Mouse (Mus musculus) E14TG2a.4 (cell line): ENCODE measurements at regions not wholly inside any gene's neighbourhood (a gene's known extent, or its start where the extent isn't known, plus 50 kb on each side); places are given as distances from the start of the nearest gene placed in this dataset.
"Not testable (repeated sequence)": the region's sequence is repeated elsewhere in the genome, so short reads cannot be mapped to it uniquely, and the experiment has no call there.

Experiments
- H3K27me3 ChIP-seq: 2 replicates; pipeline ENCODE4 v1.6.1; 2014; ENCODE audit warnings: low read length, control low read depth; ENCODE audit not compliant: insufficient read depth
- H3K36me3 ChIP-seq: 2 replicates; pipeline ENCODE4 v1.6.1; 2014; ENCODE audit warnings: low read length, control low read depth; ENCODE audit not compliant: insufficient read depth
- H3K4me1 ChIP-seq: replicated peaks from 2 replicates; pipeline ENCODE4 v1.6.1; 2014; ENCODE audit warnings: low read depth, low read length, control low read depth
- H3K4me3 ChIP-seq: replicated peaks from 2 replicates; pipeline ENCODE4 v1.5.1; 2014; ENCODE audit warnings: mild to moderate bottlenecking, low read length
- H3K9me3 ChIP-seq: 2 replicates; pipeline ENCODE4 v1.6.1; 2014; ENCODE audit warnings: low read length, control low read depth
- CTCF ChIP-seq: conservative IDR thresholded peaks from 2 replicates; pipeline ENCODE4 v1.5.1; 2014; ENCODE audit warnings: low read length
- NANOG ChIP-seq: IDR thresholded peaks from 2 replicates; pipeline ENCODE4 v1.6.1; 2014; ENCODE audit warnings: borderline replicate concordance, low read length, mixed read lengths
- POU5F1 ChIP-seq: IDR thresholded peaks from 2 replicates; pipeline ENCODE4 v1.6.1; 2014; ENCODE audit warnings: low read length, borderline replicate concordance

DNA sequence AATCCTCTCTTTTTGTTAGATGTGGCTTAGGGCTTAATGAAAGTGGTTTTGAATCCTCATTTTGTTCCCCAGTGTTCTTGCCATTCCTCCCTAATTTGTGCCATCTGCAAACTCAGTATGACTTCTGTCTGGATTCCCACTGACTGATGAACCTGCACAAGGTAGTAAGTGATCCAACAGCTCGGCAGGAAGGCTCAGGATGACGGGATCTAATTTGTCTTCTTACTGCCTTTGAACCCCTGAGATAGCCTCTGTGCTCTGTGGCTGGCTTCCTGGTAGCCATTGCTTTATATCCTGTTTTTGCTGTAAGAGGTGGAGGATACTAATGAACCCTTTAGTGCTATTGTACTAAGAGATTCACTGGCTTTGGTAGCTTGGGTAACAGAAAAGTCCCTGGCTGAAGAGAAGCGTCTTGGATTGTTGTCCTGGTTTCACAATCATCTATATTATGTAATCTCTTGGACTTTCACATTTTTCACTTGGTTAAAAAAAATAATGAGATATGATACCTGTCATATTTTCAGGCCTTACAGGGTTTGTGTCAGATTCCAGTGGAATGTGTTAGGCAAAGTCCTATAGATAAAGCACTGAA lies 86.2 kb downstream of the Dusp6 start:
- H3K27me3 ChIP-seq = no peaks in the 10 kb centered on the region
- H3K9me3 ChIP-seq = peaks cover 67% of the 10 kb centered on the region
- peaks cover 12% of the 10 kb centered on the region for H3K4me1 ChIP-seq
- TF ChIP-seq POU5F1 = no peak
- TF ChIP-seq CTCF = no peak
- no peak for TF ChIP-seq NANOG
- peaks cover 13% of the 10 kb centered on the region; the same call in 1 of the 2 replicates for H3K36me3 ChIP-seq
- no peak overlapping the region for H3K4me3 ChIP-seq

DNA sequence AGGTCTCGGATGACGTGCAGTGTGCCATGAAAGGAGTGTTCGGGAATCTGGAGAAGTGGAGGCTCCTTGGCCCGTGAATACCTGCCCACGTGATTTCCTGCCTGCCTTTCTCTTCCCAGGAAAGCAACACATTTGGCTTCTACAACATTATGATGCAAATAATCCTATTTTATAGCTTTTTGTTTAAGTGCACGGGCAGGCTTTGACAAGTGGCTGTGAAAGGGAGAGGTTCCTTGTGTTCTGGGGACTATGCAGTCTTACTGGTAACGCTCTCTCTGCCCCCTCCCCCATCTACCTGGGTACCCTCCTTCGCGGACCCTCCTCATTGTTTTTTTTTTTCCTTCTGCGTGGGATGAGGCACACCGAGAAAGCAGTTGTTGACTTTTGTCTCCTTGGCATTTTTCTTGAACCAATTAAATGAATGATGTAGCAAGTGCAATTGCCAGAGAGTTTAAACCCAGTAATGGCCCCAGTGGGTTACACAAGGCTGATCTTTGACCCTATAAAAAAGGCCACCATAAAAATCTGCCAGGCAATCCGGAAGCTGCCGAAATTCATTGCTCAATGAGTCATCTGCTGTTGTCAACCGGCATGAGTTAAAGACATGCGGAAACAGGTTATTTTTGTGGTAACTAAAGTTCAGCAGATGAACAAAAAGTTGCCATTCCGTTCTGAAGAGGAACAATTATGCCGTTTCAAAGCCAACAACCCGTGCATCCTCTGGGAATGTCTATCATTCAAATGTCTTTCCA lies 90.7 kb downstream of the Dusp6 start:
- peaks cover 36% of the 10 kb centered on the region for H3K4me1 ChIP-seq
- TF ChIP-seq CTCF (no peak), NANOG (no peak), POU5F1 (peak; percentile 27; the same call in 1 of the 2 replicates)
- peak overlapping the region; percentile 35 for H3K4me3 ChIP-seq
- peaks cover 38% of the 10 kb centered on the region for H3K9me3 ChIP-seq
- H3K27me3 ChIP-seq = no peaks in the 10 kb centered on the region
- peaks cover 13% of the 10 kb centered on the region; the same call in 1 of the 2 replicates for H3K36me3 ChIP-seq

DNA sequence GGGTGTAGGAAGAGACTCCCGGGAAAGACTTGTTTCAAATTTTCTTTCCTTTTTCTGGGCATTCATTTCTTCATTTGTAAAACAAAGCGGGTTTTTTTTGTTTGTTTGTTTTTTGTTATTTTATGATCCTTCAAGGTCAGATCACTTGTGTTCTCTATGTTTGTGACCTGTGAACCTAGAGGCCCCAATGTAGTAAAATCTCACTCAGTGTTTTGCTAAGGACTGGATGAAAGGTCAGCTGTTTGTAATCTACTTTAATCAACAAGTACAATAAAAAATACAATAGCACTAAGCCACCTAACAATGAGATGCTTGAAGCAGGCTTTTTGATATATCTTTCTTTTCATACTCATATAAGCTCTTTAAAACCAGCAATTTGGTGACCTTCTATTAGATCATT lies 91.3 kb downstream of the Dusp6 start:
- Histone ChIP-seq H3K27me3 (no peaks in the 10 kb centered on the region), H3K36me3 (peaks cover 13% of the 10 kb centered on the region; the same call in 1 of the 2 replicates), H3K4me1 (peaks cover 36% of the 10 kb centered on the region), H3K9me3 (peaks cover 31% of the 10 kb centered on the region), H3K4me3 (peak overlapping the region; percentile 35; the same call in 1 of the 2 replicates)
- TF ChIP-seq CTCF = no peak
- no peak for TF ChIP-seq POU5F1
- no peak for TF ChIP-seq NANOG

DNA sequence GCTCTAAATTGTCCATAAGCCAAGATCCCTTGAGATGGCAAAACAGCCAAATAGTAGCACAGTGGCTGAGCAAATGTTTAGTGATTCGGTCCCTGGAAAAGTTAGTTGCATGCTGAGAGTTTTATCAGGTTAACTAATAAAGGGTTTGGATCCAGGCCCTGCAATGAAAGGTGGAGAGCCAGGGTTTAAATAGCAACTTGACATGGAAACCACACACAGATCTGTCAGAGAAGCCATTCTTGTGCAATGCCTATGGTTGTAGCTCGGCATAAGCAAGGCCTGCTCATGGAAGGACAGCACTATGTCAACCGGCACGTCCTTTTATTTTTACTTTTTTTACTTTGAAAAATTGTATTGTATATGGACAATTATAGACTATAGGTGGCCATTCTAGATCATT lies 92.3 kb downstream of the Dusp6 start:
- Histone ChIP-seq H3K4me3 (no peak overlapping the region), H3K27me3 (no peaks in the 10 kb centered on the region), H3K9me3 (peaks cover 24% of the 10 kb centered on the region), H3K36me3 (peaks cover 13% of the 10 kb centered on the region; the same call in 1 of the 2 replicates), H3K4me1 (peaks cover 37% of the 10 kb centered on the region)
- TF ChIP-seq NANOG (no peak), CTCF (no peak), POU5F1 (no peak)

DNA sequence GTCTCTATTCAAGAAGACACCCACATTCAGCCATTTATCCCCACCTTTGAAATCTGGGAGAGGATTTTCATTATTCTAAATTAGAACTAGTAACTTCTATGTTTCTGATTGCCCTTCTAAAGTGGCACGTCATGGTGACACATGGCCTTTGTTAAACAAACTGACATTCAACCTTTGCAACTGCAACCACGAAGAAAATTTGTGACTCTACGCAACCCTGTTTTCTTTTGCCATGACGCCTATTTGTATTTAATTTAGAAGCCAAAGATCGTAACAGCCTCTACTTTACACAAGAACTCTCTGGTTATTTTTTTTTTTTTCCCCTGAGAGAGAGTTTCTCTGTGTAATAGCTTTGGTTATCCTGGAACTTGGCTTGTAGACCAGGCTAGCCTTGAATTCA lies 93.2 kb downstream of the Dusp6 start:
- Histone ChIP-seq H3K27me3 (no peaks in the 10 kb centered on the region), H3K4me1 (peaks cover 46% of the 10 kb centered on the region), H3K4me3 (no peak overlapping the region), H3K9me3 (peaks cover 15% of the 10 kb centered on the region), H3K36me3 (peaks cover 9% of the 10 kb centered on the region; the same call in 1 of the 2 replicates)
- TF ChIP-seq NANOG (no peak), POU5F1 (no peak)

DNA sequence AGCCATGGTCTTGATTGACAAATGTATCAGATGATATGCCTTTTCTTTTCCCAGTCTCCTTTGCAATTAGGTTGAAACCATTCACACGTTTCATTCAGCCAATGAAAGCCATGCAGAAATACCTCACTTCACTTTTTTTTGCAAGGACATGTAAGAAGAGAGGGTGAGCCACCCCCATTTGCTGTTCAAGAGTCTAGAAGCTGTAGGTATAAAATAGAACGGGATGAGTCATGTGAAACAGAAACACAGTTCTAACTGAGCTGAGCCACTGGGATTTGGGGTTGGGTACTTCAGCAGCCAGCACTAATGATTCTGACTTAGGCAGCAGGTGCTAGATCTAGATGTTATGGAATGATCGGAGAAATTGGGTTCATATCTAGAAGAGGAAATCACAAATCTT lies 93.9 kb downstream of the Dusp6 start:
- TF ChIP-seq CTCF (no peak), NANOG (no peak), POU5F1 (no peak)
- peaks cover 47% of the 10 kb centered on the region for H3K4me1 ChIP-seq
- H3K27me3 ChIP-seq = no peaks in the 10 kb centered on the region
- H3K4me3 ChIP-seq = no peak overlapping the region
- H3K9me3 ChIP-seq = peaks cover 9% of the 10 kb centered on the region
- peaks cover 3% of the 10 kb centered on the region; the same call in 1 of the 2 replicates for H3K36me3 ChIP-seq

DNA sequence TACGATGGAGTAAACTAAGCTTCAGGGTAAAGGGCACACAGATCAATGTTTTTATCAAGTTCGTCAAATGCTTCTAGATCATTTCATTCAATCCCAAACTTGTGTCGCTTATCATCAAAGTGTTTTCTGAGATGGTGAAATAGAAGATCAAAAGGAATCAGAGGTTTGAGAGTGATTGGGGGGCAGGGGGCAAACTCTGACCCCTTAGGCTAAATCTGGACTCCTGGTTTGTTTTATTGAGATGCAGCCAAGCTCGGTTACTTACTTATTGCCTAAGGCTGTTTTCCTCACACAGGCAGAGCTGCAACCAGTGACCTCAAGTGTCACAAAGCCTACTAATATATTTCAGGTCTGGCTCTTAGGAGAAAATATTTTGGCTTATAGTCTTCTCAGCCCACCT lies 94.3 kb downstream of the Dusp6 start:
- Histone ChIP-seq H3K36me3 (0 out of 2 replicates have a peak, but pooled peaks cover under 1% of the 10 kb centered on the region), H3K4me3 (no peak overlapping the region), H3K9me3 (peaks cover 4% of the 10 kb centered on the region), H3K4me1 (peaks cover 47% of the 10 kb centered on the region), H3K27me3 (no peaks in the 10 kb centered on the region)
- TF ChIP-seq POU5F1 = no peak
- no peak for TF ChIP-seq NANOG
- no peak for TF ChIP-seq CTCF

DNA sequence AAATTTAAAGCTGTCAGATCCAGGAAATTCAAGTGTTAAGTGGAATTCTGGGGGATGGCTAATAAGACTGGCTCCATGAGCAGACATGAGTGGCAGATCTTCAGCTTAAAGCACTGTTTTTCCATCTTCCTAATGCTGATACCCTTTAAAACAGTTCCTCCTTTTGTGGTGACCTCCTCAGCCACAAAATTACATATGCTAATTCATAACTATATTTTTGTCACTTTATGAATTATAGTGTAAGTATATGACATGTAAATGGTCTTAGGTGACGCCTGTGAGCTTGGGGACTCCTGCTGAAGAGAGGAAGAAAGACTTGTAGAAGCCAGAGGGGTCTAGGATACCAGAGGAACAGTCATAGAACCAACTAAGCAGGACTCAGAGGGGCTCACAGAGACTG lies 95.2 kb downstream of the Dusp6 start:
- TF ChIP-seq POU5F1 (no peak), NANOG (no peak), CTCF (no peak)
- H3K4me1 ChIP-seq = peaks cover 41% of the 10 kb centered on the region
- no peak overlapping the region for H3K4me3 ChIP-seq
- H3K27me3 ChIP-seq = no peaks in the 10 kb centered on the region
- 0 out of 2 replicates have a peak, but pooled peaks cover under 1% of the 10 kb centered on the region for H3K9me3 ChIP-seq
- H3K36me3 ChIP-seq = no peaks in the 10 kb centered on the region

DNA sequence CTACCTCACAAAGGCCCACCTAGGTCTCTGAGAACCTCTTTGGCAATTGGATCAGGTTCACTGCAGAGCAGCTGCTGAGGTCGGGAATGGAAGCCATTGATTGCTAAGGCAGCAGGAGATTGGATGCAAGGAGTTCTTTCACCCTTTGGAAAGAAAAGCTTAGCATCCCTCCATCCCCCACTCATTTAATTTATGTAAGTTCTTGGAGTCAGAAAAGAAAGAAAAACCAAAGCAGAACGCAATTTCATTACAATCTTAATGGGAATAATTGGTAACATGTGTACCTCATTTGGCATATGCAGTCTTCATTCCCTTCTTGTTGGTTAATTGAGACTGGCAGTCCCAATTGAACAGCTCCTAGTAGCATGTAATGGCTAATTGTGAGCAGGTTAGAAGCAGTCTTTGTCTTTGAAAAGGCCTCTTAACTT lies 96.4 kb downstream of the Dusp6 start:
- Histone ChIP-seq H3K27me3 (no peaks in the 10 kb centered on the region), H3K4me3 (no peak overlapping the region), H3K4me1 (peaks cover 32% of the 10 kb centered on the region), H3K9me3 (peaks cover 12% of the 10 kb centered on the region), H3K36me3 (no peaks in the 10 kb centered on the region)
- TF ChIP-seq POU5F1 (no peak), CTCF (no peak), NANOG (no peak)

DNA sequence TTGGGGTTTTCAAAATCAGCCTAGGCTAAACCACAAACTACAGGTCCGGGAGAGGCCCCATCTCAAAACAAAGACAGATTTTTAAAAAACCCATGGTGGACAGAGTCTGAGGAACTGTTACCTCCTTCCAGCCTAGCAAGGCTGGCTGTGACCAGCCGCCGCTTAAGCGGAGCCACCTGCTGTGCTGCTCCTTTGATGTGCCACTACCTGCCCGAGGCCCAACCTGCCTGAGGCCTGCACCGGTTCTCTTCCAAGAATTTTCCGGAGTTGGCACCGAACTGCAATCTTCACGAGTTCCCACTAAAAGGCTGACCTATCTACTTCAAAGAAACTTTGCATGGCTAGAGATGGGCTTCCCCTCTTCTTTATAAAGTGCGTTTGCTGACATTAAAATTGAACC lies 97.6 kb downstream of the Dusp6 start:
- peaks cover 23% of the 10 kb centered on the region for H3K4me1 ChIP-seq
- peaks cover 24% of the 10 kb centered on the region for H3K9me3 ChIP-seq
- not testable (repeated sequence) for H3K36me3 ChIP-seq, H3K4me3 ChIP-seq, H3K27me3 ChIP-seq
